Mouse (Mus musculus) urinary bladder, postnatal 4 days (tissue): ENCODE measurements around the gene Ctsc.

Source experiments
- DNase-seq, 2 experiments: peaks; one replicate each; pipeline ENCODE4 v3.0.0; 2021 to 2022; ENCODE audit warnings: low spot score in 2 of 2

Ctsc gene

DNA sequence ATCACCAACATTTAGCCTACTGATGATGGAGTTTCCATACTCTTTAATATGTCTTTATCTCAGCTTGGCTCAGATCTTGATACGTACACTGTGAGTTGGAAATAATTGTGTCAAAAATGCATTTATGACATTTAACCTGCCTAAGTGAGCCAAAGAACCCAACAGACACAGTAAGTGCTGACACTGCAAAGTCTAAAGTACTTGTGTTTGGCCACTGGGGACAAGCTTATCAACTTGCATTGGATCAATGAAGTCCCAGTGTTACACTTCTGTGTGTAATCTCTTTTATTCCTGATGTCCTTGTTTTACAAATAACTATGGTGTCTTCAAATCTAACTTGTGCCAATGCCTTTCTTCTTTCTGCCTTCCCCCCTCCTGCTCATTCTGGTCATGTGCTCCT lies 18.1 kb downstream of the Ctsc start:
- DNase-seq: no peak

DNA sequence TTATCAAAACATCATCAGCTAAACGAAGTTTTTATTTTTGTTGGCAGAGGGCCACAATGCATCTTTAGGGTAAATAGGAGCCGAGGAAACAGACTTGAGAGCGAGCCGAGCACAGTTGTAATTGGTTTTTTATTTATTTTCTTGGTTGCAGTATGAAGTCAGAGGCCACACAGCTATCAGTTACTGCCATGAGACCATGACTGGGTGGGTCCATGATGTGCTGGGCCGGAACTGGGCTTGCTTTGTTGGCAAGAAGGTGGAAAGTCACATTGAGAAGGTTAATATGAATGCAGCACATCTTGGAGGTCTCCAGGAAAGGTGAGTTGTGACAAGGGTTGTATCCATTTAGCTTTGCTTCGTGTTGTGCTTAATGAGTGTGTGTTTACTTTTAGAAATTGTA lies 19.0 kb downstream of the Ctsc start:
- no peak for DNase-seq

DNA sequence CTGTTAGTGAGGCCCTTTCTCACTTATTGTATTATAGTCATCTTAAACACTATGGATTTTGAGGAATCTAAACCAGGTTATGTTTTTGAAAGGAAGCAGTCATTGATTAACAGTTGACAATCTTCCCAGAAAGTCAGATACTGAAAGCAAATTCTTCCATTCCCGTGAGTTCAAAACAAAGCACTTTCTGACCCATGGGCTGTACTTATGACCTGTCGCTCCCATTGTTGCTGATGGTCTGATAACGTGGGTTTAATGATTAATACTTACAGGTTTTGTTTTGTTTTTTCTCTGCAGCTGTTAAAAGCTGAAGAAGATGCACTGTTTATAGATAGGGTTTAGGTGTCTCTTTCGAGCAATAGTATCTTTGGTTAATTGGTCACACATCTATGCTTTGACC lies 27.9 kb downstream of the Ctsc start:
- no peak for DNase-seq

DNA sequence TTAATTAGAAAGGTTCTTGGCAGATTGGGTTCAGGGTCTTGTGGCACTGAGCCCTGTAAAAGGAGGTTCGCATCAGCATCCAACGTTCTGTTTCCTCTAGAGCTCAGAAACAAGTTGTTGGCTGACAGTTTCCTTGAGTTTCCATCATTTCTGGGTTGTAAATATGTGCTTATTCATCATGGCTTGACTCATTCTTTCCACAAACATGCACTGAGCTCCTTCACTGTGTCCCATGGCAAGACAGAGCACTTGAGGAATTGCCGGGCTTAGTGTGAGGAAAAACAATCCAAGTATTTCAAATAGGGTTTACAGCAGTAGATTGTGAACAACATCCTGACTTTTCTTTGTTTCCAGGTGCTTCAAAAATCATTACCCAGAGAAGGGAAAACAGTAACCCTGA lies 28.8 kb downstream of the Ctsc start:
- DNase-seq: no peak

GRCm38 (mm10) chr7:88310398-88311180 lies 32.7 kb downstream of the Ctsc start:
- no peak for DNase-seq

DNA sequence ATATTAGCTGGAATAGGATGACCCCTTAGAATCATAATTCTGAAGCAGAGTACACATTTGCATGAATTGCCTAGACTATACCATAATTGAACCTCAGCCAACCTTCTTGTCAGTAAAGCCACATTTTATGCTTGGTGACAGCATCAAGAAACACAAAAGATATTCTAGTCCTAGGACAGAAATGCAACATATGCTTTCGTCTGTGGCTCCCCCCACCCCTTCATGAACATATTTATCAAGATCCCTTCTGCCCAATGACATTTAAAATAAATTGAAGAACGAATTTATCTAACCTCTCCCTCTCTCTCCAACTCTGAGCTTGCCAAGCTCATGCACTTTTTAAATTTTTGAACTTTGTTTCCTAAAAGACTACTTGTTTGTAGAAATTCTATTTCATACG lies 38.5 kb downstream of the Ctsc start:
- no peak for DNase-seq

- no peak for DNase-seq
These were observed 40.6 kb downstream of the Ctsc start for GRCm38 (mm10) chr7:88318474-88318873.

- no peak for DNase-seq
These were observed 41.0 kb downstream of the Ctsc start for GRCm38 (mm10) chr7:88318904-88319303.

DNA sequence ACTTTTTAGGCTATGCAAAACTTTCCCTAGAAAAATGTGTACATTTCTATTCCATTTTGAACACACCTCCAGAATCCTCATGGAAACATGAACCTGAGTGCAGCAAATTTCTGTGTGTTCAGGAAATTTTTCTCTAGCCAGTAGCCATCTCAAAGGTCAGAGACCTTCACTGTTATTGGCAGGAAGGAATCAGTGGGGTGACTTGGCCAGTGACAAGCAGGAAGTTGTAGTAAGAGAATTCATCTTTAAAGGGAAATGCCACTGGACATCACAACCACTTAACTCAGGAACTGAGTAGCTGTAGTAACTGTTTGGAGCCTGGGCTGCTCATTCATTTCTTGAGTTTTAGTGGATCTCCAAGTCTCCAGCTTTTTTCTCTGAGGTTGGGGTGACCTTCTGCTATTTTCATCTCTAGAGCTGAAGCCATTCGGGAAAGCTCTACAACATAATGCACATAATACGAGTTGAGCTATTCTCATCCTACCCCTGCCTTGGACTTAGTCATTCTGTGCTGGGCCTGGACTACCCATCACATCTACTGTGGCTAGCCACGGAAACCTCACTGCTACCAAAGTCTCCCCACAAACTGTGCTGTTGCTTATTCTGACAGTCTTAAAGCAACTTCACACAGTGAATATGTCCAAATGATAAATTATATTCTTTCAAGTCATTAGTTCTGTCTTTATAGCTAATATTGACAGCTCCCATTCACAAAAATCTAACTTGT lies 41.7 kb downstream of the Ctsc start:
- no peak for DNase-seq

- DNase-seq: no peak
These were observed 42.9 kb downstream of the Ctsc start for GRCm38 (mm10) chr7:88320628-88321336.

- DNase-seq: no peak
These were observed 44.5 kb downstream of the Ctsc start for GRCm38 (mm10) chr7:88322431-88322830.

- no peak for DNase-seq
These were observed 49.6 kb downstream of the Ctsc start for GRCm38 (mm10) chr7:88327495-88327894.

GRCm38 (mm10) chr7:88343828-88344227 lies 65.9 kb downstream of the Ctsc start:
- DNase-seq: no peak

GRCm38 (mm10) chr7:88346035-88346434 lies 68.2 kb downstream of the Ctsc start:
- no peak for DNase-seq

DNA sequence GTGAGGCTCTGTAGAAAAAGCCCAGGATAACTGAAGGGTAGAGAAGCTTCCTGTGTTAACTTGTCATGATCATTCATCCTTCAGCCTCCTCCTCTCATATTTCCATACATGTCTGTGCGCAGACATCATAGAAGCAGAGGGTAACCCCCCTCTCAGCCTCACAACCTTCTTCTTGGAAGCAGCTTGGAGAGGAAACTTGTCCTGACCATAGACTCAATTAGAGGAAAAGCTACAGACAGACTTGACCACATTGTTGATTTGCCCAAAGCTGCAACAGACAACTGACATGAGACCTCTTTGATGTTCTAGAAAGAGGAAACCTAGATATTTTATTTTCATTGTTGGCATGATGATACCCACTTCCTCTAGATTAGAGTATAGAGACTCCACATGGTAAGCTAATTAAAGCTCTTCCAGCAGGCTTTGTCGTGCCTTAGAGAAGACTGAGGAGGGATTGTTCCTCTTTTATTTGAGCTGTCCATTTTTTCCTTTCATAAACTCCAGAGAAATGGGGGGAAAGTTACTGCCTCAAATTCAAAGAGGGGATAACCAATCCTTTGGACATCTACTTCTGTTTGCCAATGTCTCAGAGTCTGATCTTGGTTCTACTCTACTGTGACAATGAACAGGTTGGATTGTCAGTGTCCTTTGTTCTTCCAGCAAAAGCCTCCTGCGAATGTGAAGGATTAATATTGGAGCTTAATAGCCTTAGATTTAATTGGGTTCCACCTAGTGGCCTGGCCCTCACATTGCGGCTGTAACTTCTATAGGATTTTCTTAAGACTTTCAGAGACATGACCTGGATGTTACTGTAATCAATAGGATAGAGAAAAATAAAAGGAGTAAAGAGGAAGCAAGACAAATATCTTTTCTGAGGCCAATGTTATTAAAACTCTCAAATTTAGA lies 79.2 kb downstream of the Ctsc start:
- DNase-seq: no peak

DNA sequence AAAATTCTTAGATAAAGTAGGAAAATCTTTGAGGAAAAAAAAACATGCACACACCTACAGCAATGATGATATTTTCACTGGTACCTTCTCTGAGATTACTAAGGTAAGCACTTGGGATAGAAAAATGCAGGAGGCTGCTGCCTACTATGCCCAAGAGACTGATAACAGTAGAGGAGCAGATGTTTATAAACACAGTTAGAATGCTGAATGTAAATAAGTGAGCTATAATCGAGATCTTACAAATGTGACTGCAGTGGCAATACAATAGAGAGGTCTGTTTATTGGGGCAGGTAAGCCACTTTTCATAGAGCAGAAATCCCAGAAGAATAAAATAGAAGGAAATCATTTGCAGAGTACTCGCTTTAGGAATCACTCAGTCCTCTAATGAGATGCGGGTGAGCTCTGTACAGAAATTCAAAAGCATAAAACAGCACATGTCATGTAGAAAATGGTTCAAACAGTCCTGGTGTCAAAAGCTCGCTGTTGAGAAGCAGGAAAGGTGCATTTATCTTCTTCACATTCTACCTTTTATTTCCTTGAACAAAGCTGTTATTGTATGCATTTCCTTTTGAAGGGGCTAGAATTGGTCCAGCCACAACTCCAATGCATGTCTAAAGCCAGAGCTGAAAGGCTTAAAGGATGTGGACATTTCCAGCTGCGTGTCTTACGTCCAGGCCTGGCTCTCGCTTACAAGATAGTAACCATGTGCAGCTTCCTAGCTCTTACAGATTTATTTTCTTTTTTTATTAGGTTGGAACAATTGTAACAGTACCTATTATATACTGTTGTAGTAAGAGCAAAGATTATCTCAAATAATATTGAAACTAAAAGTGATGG lies 80.4 kb downstream of the Ctsc start:
- DNase-seq: no peak
